Mouse (Mus musculus) ES-Bruce4 (cell line): ENCODE data around the gene G3bp2.

Source experiments
- CTCF ChIP-seq: IDR thresholded peaks from one replicate; pipeline ENCODE4 v1.8.1; 2011; ENCODE audit warnings: low read depth, low read length
- EP300 ChIP-seq: IDR thresholded peaks from 2 replicates; pipeline ENCODE4 v1.6.1; 2011; ENCODE audit warnings: low read depth, low read length; ENCODE audit not compliant: insufficient read depth

DNA sequence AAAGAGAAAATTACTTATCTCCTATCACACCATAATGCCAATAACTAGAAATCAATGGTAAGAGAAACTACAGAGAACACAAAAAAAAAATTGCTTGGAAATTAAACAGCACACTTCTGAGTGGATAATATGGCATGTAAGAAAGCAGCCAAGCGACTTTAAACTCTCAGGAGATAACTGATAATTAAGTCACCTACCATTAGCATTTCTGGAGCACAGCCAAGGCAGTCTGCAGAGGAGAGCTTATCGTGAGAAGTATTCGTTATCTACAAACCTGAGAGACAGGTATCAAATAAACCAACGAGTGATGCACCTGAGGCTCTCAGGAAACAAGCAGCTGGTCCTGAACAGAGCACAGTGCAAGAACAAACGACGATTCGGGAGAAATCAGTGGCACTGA is 71.8 kb downstream of the G3bp2 start:
- TF ChIP-seq EP300 (no peak), CTCF (no peak)
